Mouse (Mus musculus) bone marrow macrophage, adult 2 months (primary cell): ENCODE results near the gene H1foo.

Experiments used
- CTCF ChIP-seq: IDR thresholded peaks from 2 replicates; pipeline ENCODE4 v1.5.1; 2012; ENCODE audit warnings: low read depth, mild to moderate bottlenecking, low read length, moderate library complexity
- POLR2A ChIP-seq: IDR thresholded peaks from 2 replicates; pipeline ENCODE4 v1.6.1; 2012; ENCODE audit warnings: mild to moderate bottlenecking, low read depth, low read length, borderline replicate concordance

DNA sequence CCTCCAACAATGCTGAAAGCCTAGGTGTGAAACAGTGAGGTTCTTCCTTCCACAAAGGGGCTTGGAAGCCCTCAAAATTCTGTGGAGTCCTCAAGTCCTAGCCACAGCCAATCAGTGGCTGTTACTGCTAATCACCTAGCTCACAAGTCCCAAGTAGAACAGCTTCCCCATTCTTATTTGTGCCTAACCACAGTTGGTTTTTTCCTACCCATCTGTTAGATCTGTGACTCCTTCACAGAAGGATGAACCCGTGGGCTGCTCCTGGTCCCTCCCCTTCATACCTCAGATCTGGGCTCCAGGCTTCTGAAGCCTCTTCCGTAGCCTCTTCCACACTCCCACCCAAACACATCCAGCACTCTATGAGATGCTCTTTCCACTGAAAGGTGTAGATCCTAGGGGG lies 37.9 kb upstream of the H1foo start:
- TF ChIP-seq POLR2A = no peak
- TF ChIP-seq CTCF = no peak
